Mouse (Mus musculus): ENCODE measurements around the gene Cacna1i. TPM values are rescaled to one million over a fixed set of nuclear protein-coding genes. Genes with fewer than 3 reads are reported as not detected.
A peak's percentile ranks its signal among the peaks of the same experiment; 100 is the strongest.

Gene Cacna1i
- polyA plus RNA-seq, 1 experiment = not detected

GRCm38 (mm10) chr15:80263610-80264575 lies 23.1 kb upstream of the Cacna1i start, which contains the start of gene Rps19bp1:
Rps19bp1 (minus strand) TSS chr15:80264315.
- Histone ChIP-seq H3K4me1 (ENCODE audit: control insufficient read depth) (peaks cover 53% of the 10 kb centered on the region), H3K36me3 (ENCODE audit: control insufficient read depth) (peaks cover 39% of the 10 kb centered on the region), H3K4me3 (replicated peaks) (peak within 1 kb of the TSS; percentile 80), H3K27me3 (ENCODE audit: control insufficient read depth) (no peaks in the 10 kb centered on the region), H3K9me3 (ENCODE audit: control insufficient read depth, low read length) (peaks cover 2% of the 10 kb centered on the region; the same call in 1 of the 2 replicates)
- TF ChIP-seq GATA1 (IDR thresholded peaks at IDR 0.05; ENCODE audit: low read length) = no peak
- no peak for TF ChIP-seq TAL1 (IDR thresholded peaks at IDR 0.05; ENCODE audit: low read length)

- Histone ChIP-seq H3K4me3 (replicated peaks) (no peak overlapping the region), H3K27me3 (ENCODE audit: control insufficient read depth) (no peaks in the 10 kb centered on the region), H3K4me1 (ENCODE audit: control insufficient read depth) (peaks cover 30% of the 10 kb centered on the region), H3K36me3 (ENCODE audit: control insufficient read depth) (peaks cover 15% of the 10 kb centered on the region), H3K9me3 (ENCODE audit: control insufficient read depth, low read length) (peaks cover 20% of the 10 kb centered on the region)
- TF ChIP-seq GATA1 (IDR thresholded peaks at IDR 0.05; ENCODE audit: low read length) (no peak), TAL1 (IDR thresholded peaks at IDR 0.05; ENCODE audit: low read length) (no peak)
These were observed 20.8 kb upstream of the Cacna1i start for GRCm38 (mm10) chr15:80266281-80266680.

GRCm38 (mm10) chr15:80271858-80272396 lies 15.1 kb upstream of the Cacna1i start:
- no peak overlapping the region for H3K4me3 ChIP-seq (replicated peaks)
- H3K36me3 ChIP-seq (ENCODE audit: control insufficient read depth) = no peaks in the 10 kb centered on the region
- H3K4me1 ChIP-seq (ENCODE audit: control insufficient read depth) = no peaks in the 10 kb centered on the region
- peaks cover 7% of the 10 kb centered on the region for H3K27me3 ChIP-seq (ENCODE audit: control insufficient read depth)
- no peak for TF ChIP-seq GATA1 (IDR thresholded peaks at IDR 0.05; ENCODE audit: low read length)
- no peak for TF ChIP-seq TAL1 (IDR thresholded peaks at IDR 0.05; ENCODE audit: low read length)
- peaks cover 20% of the 10 kb centered on the region for H3K9me3 ChIP-seq (ENCODE audit: control insufficient read depth, low read length)

- peaks cover 9% of the 10 kb centered on the region for H3K27me3 ChIP-seq (ENCODE audit: control insufficient read depth)
- H3K36me3 ChIP-seq (ENCODE audit: control insufficient read depth) = no peaks in the 10 kb centered on the region
- no peaks in the 10 kb centered on the region for H3K9me3 ChIP-seq (ENCODE audit: control insufficient read depth, low read length)
- TF ChIP-seq GATA1 (IDR thresholded peaks at IDR 0.05; ENCODE audit: low read length) (no peak), TAL1 (IDR thresholded peaks at IDR 0.05; ENCODE audit: low read length) (no peak)
- H3K4me3 ChIP-seq (replicated peaks) = no peak overlapping the region
- no peaks in the 10 kb centered on the region for H3K4me1 ChIP-seq (ENCODE audit: control insufficient read depth)
These were observed 9.9 kb upstream of the Cacna1i start for GRCm38 (mm10) chr15:80277107-80277506.

GRCm38 (mm10) chr15:80277625-80278024 lies 9.4 kb upstream of the Cacna1i start:
- Histone ChIP-seq H3K36me3 (ENCODE audit: control insufficient read depth) (no peaks in the 10 kb centered on the region), H3K9me3 (ENCODE audit: control insufficient read depth, low read length) (no peaks in the 10 kb centered on the region), H3K27me3 (ENCODE audit: control insufficient read depth) (peaks cover 11% of the 10 kb centered on the region), H3K4me1 (ENCODE audit: control insufficient read depth) (no peaks in the 10 kb centered on the region), H3K4me3 (replicated peaks) (no peak overlapping the region)
- TF ChIP-seq GATA1 (IDR thresholded peaks at IDR 0.05; ENCODE audit: low read length) (no peak), TAL1 (IDR thresholded peaks at IDR 0.05; ENCODE audit: low read length) (no peak)

- TF ChIP-seq GATA1 (IDR thresholded peaks at IDR 0.05; ENCODE audit: low read length) (no peak), TAL1 (IDR thresholded peaks at IDR 0.05; ENCODE audit: low read length) (no peak)
- Histone ChIP-seq H3K27me3 (ENCODE audit: control insufficient read depth) (peaks cover 8% of the 10 kb centered on the region), H3K36me3 (ENCODE audit: control insufficient read depth) (no peaks in the 10 kb centered on the region), H3K4me3 (replicated peaks) (no peak overlapping the region), H3K4me1 (ENCODE audit: control insufficient read depth) (no peaks in the 10 kb centered on the region), H3K9me3 (ENCODE audit: control insufficient read depth, low read length) (no peaks in the 10 kb centered on the region)
These were observed 8.8 kb upstream of the Cacna1i start for GRCm38 (mm10) chr15:80278121-80278759.

- Histone ChIP-seq H3K4me3 (replicated peaks) (no peak overlapping the region), H3K4me1 (ENCODE audit: control insufficient read depth) (no peaks in the 10 kb centered on the region), H3K36me3 (ENCODE audit: control insufficient read depth) (no peaks in the 10 kb centered on the region), H3K9me3 (ENCODE audit: control insufficient read depth, low read length) (no peaks in the 10 kb centered on the region), H3K27me3 (ENCODE audit: control insufficient read depth) (peaks cover 7% of the 10 kb centered on the region)
- TF ChIP-seq TAL1 (IDR thresholded peaks at IDR 0.05; ENCODE audit: low read length) (no peak), GATA1 (IDR thresholded peaks at IDR 0.05; ENCODE audit: low read length) (no peak)
These were observed 8.0 kb upstream of the Cacna1i start for GRCm38 (mm10) chr15:80279053-80279452.

- no peak overlapping the region for H3K4me3 ChIP-seq (replicated peaks)
- H3K9me3 ChIP-seq (ENCODE audit: control insufficient read depth, low read length) = no peaks in the 10 kb centered on the region
- no peaks in the 10 kb centered on the region for H3K4me1 ChIP-seq (ENCODE audit: control insufficient read depth)
- TF ChIP-seq GATA1 (IDR thresholded peaks at IDR 0.05; ENCODE audit: low read length) (no peak), TAL1 (IDR thresholded peaks at IDR 0.05; ENCODE audit: low read length) (no peak)
- H3K27me3 ChIP-seq (ENCODE audit: control insufficient read depth) = peaks cover 20% of the 10 kb centered on the region
- H3K36me3 ChIP-seq (ENCODE audit: control insufficient read depth) = no peaks in the 10 kb centered on the region
These were observed 6.4 kb upstream of the Cacna1i start for GRCm38 (mm10) chr15:80280646-80281045.

- Histone ChIP-seq H3K4me1 (ENCODE audit: control insufficient read depth) (peaks cover 6% of the 10 kb centered on the region), H3K36me3 (ENCODE audit: control insufficient read depth) (no peaks in the 10 kb centered on the region), H3K9me3 (ENCODE audit: control insufficient read depth, low read length) (no peaks in the 10 kb centered on the region), H3K27me3 (ENCODE audit: control insufficient read depth) (peaks cover 65% of the 10 kb centered on the region), H3K4me3 (replicated peaks) (no peak overlapping the region)
- no peak for TF ChIP-seq TAL1 (IDR thresholded peaks at IDR 0.05; ENCODE audit: low read length)
These were observed 998 bp downstream of the Cacna1i start for GRCm38 (mm10) chr15:80288036-80288435.
